Mouse (Mus musculus) yolk sac, embryonic 10.5 days (tissue): ENCODE measurements around the gene 9930111J21Rik1.
A peak's percentile ranks its signal among the peaks of the same experiment; 100 is the strongest.
"Not testable (repeated sequence)": the region's sequence is repeated elsewhere in the genome, so short reads cannot be mapped to it uniquely, and the experiment has no call there.

Experiments
- DNase-seq: peaks from one replicate; pipeline ENCODE4 v3.0.0-alpha.2; 2017; ENCODE audit warnings: low spot score

9930111J21Rik1 gene

GRCm38 (mm10) chr11:48979251-48979650, at the start of gene 9930111J21Rik1:
Gene 9930111J21Rik1 (minus strand): TSS chr11:48979398.
- DNase-seq, result not testable (repeated sequence)

- not testable (repeated sequence) for DNase-seq
These were observed 32.9 kb upstream of the 9930111J21Rik1 start for GRCm38 (mm10) chr11:49012074-49012473.

GRCm38 (mm10) chr11:49006785-49007184, 27.6 kb upstream of the 9930111J21Rik1 start:
- DNase-seq, result not testable (repeated sequence)

- DNase-seq, result not testable (repeated sequence)
These were observed 27.1 kb upstream of the 9930111J21Rik1 start for GRCm38 (mm10) chr11:49006317-49006716.

DNA sequence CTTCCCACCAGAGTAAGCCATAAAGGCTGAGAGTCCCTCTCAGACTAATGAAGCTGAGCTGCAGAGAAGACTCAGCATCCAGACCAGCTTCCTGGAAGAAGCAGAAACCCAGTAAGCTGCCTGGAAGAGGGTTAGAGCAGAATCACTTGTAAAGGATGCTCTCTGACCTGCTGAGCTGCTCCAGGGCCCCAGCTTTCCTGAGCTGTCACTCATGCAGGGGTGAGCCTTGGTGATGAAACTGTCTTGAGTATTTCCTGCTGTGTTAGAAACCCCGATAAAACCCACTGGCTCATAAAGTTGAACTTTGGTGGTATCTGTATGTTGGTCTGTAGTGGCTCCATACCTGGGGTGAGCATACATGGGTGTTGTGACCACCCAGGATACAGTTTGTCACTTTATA, 21.2 kb upstream of the 9930111J21Rik1 start:
- not testable (repeated sequence) for DNase-seq

- not testable (repeated sequence) for DNase-seq
These were observed 14.8 kb upstream of the 9930111J21Rik1 start, which contains the start of gene Tgtp1 for GRCm38 (mm10) chr11:48994018-48994417. Gene Tgtp1 (minus strand): TSS chr11:48994172.

- DNase-seq, result not testable (repeated sequence)
These were observed 14.1 kb upstream of the 9930111J21Rik1 start for GRCm38 (mm10) chr11:48993296-48993695.

- DNase-seq, result not testable (repeated sequence)
These were observed 12.7 kb upstream of the 9930111J21Rik1 start, which contains the start of gene Gm12185 for GRCm38 (mm10) chr11:48991740-48992520. Gene Gm12185 (minus strand): TSS chr11:48992226.

DNA sequence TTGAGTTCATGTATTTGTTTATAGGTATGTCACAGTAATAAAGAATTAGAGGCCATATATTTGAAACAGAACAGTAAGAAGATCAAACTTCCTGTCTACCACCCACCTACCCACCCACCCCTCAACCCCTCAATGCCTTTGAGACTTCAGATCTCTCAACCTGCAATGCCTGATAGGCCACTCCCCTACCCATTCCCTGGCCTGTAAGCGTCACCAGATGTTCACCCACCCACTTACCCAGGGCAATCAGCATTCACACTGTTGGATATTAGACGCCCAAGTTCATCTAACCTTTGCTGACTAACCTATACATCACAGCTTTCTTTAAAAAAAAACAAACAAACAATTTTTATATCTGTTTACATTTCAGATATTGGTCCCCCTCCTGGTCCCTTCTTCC, 10.8 kb upstream of the 9930111J21Rik1 start:
- DNase-seq, result not testable (repeated sequence)

DNA sequence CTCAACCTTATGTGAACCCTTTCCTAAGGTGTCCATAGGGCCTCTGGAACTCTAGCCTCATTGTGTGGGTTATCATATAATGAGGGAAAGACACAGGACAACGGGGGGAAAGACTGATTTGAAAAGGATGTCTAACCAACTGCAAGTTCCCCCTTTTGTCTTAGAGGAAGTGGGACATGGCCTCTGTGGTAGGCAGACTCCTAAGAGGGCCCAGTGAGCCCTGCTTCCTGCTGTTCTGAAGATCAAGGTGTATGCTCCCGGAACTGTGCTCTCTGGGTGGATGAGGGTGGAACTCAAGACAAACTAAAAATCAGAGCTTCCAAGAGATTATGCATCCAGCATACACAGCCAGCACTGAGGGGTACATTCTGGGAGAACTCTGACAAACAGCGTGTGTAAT, 9.0 kb upstream of the 9930111J21Rik1 start:
- not testable (repeated sequence) for DNase-seq

- DNase-seq, result not testable (repeated sequence)
These were observed 3.6 kb upstream of the 9930111J21Rik1 start for GRCm38 (mm10) chr11:48982848-48983247.

DNA sequence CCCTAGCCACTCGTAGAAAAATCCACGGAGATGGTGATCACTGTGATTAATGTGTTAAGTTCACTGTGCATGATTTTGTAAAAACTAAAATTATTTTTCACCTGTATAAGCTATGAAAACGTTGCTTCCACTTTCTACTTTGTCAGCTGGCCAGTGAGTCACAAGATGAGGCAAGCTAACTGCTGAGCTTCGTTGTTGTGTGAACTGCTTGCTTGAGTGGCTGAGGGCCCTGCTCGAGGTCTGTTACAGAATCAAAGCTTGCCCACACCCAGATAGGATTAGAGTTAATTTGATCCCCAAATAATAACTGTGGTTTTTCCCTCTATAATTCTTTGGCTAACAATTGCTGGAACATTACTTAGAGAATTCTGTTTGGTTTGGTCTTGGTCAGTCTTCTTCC, 854 bp upstream of the 9930111J21Rik1 start:
- DNase-seq, result not testable (repeated sequence)

GRCm38 (mm10) chr11:48978240-48978939, 808 bp downstream of the 9930111J21Rik1 start, which contains the start of gene Olfr56:
Gene Olfr56 (plus strand): TSS chr11:48978889.
- DNase-seq, result not testable (repeated sequence)

- not testable (repeated sequence) for DNase-seq
These were observed 4.5 kb downstream of the 9930111J21Rik1 start for GRCm38 (mm10) chr11:48974686-48975085.

DNA sequence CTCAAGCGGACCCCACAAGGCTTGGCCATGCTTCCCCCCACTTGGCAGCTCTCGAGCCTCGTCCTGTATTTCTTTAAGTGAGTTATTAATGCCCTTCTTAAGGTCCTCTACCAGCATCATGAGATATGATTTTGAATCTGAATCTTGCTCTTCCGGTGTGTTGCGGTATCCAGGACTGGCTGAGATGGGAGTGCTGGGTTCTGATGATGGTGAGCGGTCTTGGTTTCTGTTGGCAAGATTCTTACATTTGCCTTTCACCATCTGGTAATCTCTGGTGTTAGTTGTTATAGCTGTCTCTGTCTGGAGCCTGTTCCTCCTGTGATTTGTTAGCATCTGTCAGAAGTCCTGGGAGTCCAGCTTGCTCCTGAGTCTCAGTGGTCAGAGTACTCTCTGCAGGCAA, 33.1 kb downstream of the 9930111J21Rik1 start, which contains the start of gene Psme2b:
Psme2b (minus strand) TSS at position 101 of the 400 bp plus-strand sequence.
- not testable (repeated sequence) for DNase-seq

DNA sequence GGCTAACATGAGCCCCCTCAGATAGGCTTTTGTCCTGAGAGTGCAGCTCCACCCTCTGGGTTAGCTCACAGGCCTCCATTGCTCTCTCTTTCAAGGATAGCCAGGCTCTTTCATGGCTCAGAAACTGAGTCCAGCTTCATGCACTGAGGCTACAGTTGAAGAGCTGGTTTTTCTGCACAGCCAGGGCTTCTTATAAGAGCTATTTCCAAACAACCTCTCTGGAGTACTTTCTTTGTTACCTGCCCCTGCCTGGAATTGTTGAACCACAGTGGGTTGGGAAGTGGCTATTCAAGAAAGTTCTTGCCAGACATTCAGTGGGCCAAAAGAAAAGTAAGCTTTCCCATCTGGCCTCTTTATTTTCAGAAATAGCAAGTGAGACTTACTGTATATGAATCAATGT, 39.9 kb downstream of the 9930111J21Rik1 start:
- not testable (repeated sequence) for DNase-seq

GRCm38 (mm10) chr11:48935291-48935690, 43.9 kb downstream of the 9930111J21Rik1 start:
- not testable (repeated sequence) for DNase-seq

- DNase-seq, result peak; percentile 7
These were observed 45.3 kb downstream of the 9930111J21Rik1 start for GRCm38 (mm10) chr11:48933923-48934322.

DNA sequence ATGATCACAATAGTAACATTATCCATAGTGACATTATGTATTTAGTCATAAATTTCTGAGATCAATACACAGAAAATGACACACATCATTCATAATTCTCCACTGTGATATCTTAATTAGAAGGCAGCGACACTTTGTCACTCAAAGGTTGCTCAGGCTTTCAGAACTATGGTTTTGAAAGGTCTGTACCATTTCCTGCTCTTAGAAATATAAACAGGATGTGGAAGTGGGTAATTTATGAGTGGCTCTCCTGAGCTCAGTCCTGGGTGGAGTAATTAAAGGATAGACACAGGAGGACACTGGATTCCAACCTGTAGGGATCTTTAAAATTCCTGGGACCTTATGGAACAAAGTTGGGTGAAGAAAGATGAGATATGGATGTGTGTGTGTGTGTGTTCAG, 45.8 kb downstream of the 9930111J21Rik1 start:
- not testable (repeated sequence) for DNase-seq

DNA sequence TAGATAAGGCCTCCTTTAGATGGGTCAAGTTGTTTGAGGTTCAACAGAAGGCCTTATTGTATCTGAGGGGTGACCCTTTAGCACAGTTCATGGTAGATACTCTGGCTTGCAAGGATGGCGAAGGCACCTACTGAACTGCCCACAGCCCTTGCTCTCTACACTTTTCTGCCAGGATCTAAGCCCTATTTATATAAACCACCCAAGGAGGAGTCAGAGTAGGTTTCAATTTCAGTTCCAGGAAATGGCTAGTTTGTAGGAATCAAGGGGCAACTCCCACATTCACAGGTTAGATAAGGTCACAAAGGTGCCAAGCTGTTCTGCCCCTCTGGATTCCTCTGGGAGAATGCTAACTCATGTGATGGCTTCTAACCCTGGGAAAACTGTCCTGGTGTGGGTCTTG, 51.1 kb downstream of the 9930111J21Rik1 start:
- not testable (repeated sequence) for DNase-seq

- not testable (repeated sequence) for DNase-seq
These were observed 52.8 kb downstream of the 9930111J21Rik1 start for GRCm38 (mm10) chr11:48926437-48926836.

- DNase-seq, result not testable (repeated sequence)
These were observed 55.4 kb downstream of the 9930111J21Rik1 start for GRCm38 (mm10) chr11:48923818-48924217.
